Mouse (Mus musculus) MEL (cell line): ENCODE measurements around the gene Magi3.

Experiments
- CTCF ChIP-seq, 3 experiments: IDR thresholded peaks in 2 of 3; conservative IDR thresholded peaks in 1 of 3; 2 replicates each; pipeline ENCODE4 v1.5.1; 2011 to 2012; ENCODE audit warnings: low read length in 3 of 3, low read depth in 2 of 3, mild to moderate bottlenecking in 2 of 3, improper control_type of control experiment in 1 of 3, inconsistent platforms in 1 of 3, mixed read lengths in 1 of 3, moderate library complexity in 1 of 3; ENCODE audit not compliant: control insufficient read depth in 1 of 3, insufficient read depth in 1 of 3, poor library complexity in 1 of 3, severe bottlenecking in 1 of 3
- POLR2A ChIP-seq, 2 experiments: IDR thresholded peaks; 2 replicates each; pipeline ENCODE4 v1.6.1; 2011 to 2012; ENCODE audit warnings: low read length in 2 of 2, mild to moderate bottlenecking in 2 of 2, control low read depth in 1 of 2, improper control_type of control experiment in 1 of 2, low read depth in 1 of 2, moderate library complexity in 1 of 2; ENCODE audit not compliant: control insufficient read depth in 1 of 2, insufficient read depth in 1 of 2, poor library complexity in 1 of 2

DNA sequence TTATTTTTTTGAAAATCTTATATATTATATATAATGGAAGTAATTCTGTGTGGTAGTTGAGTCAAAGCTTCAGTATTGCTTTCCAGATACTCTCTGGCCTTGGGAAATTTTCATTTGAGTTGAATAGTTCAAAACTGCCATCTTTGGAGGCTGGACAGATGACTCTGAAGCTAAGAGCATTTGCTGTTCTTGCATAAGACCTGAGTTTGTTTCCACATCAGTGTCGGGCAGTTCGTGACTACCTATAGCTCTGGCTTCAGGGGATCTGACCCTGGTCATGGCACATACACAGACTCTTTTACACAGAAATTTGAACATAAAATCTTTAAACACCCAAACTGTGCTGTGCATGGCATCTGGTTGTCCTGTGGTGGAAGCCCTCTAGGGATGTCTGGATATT, 235.0 kb downstream of the Magi3 start:
- TF ChIP-seq POLR2A (IDR thresholded peaks at IDR 0.05; ENCODE audit: control insufficient read depth in 1 of 2, insufficient read depth in 1 of 2, low read depth in 1 of 2, low read length in 2 of 2, poor library complexity in 1 of 2) (no peak), CTCF (IDR thresholded peaks at IDR 0.05 in 2 of 3, conservative IDR thresholded peaks at IDR 0.05 in 1 of 3; ENCODE audit: control insufficient read depth in 1 of 3, insufficient read depth in 1 of 3, low read depth in 2 of 3, low read length in 3 of 3, poor library complexity in 1 of 3, severe bottlenecking in 1 of 3) (no peak)
